Mouse (Mus musculus) c-Kit-positive CD71-positive TER-119-positive erythroid progenitor cells, embryonic 14.5 days (primary cell): ENCODE measurements around the gene Ap4m1.

Experiments used
- DNase-seq: peaks from one replicate; pipeline ENCODE4 v3.0.0-alpha.2; 2013; ENCODE audit warnings: low spot score

Gene Ap4m1

GRCm38 (mm10) chr5:138171695-138172491 lies at the start of gene Ap4m1, which contains the start of gene Mcm7:
Gene Ap4m1 (plus strand): TSS chr5:138172002.
Gene Mcm7 (minus strand): TSS chr5:138172422.
- DNase-seq: peak; percentile 98

- DNase-seq: no peak
Measured at GRCm38 (mm10) chr5:138132425-138133064, 39.3 kb upstream of the Ap4m1 start.

- peak; percentile 37 for DNase-seq
Measured at GRCm38 (mm10) chr5:138137257-138137656, 34.5 kb upstream of the Ap4m1 start.

GRCm38 (mm10) chr5:138137935-138138549 lies 33.8 kb upstream of the Ap4m1 start:
- DNase-seq: peak; percentile 66

- no peak for DNase-seq
Measured at GRCm38 (mm10) chr5:138138585-138138984, 33.2 kb upstream of the Ap4m1 start.

- DNase-seq: no peak
Measured at GRCm38 (mm10) chr5:138154390-138154789, 17.4 kb upstream of the Ap4m1 start.

GRCm38 (mm10) chr5:138155443-138155976 lies 16.3 kb upstream of the Ap4m1 start, which contains the start of gene Zfp113:
Gene Zfp113 (minus strand): TSS chr5:138155744.
- DNase-seq: peak; percentile 91

GRCm38 (mm10) chr5:138160224-138160762 lies 11.5 kb upstream of the Ap4m1 start:
- no peak for DNase-seq

- peak; percentile 88 for DNase-seq
Measured at GRCm38 (mm10) chr5:138160842-138161665, 10.7 kb upstream of the Ap4m1 start, which contains the start of gene Cops6. Gene Cops6 (plus strand): TSS chr5:138161071.

- no peak for DNase-seq
Measured at GRCm38 (mm10) chr5:138163046-138163445, 8.8 kb upstream of the Ap4m1 start.

- no peak for DNase-seq
Measured at GRCm38 (mm10) chr5:138163610-138164009, 8.2 kb upstream of the Ap4m1 start.

GRCm38 (mm10) chr5:138165594-138165993 lies 6.2 kb upstream of the Ap4m1 start:
- no peak for DNase-seq

- DNase-seq: peak; percentile 93
Measured at GRCm38 (mm10) chr5:138170936-138171561, 753 bp upstream of the Ap4m1 start.

- DNase-seq: no peak
Measured at GRCm38 (mm10) chr5:138173217-138173616, 1.4 kb downstream of the Ap4m1 start.

- DNase-seq: peak; percentile 89
Measured at GRCm38 (mm10) chr5:138186950-138187638, 15.3 kb downstream of the Ap4m1 start, which contains the start of the genes Taf6 and Cnpy4. Gene Taf6 (minus strand): TSS chr5:138187451. Gene Cnpy4 (plus strand): TSS chr5:138187485.

GRCm38 (mm10) chr5:138187661-138188306 lies 16.0 kb downstream of the Ap4m1 start:
- peak; percentile 81 for DNase-seq

- peak; percentile 90 for DNase-seq
Measured at GRCm38 (mm10) chr5:138193771-138194727, 22.2 kb downstream of the Ap4m1 start, which contains the start of gene Mblac1. Gene Mblac1 (plus strand): TSS chr5:138194314.

- no peak for DNase-seq
Measured at GRCm38 (mm10) chr5:138194755-138195345, 23.0 kb downstream of the Ap4m1 start.
